Mouse (Mus musculus): Measurements from ENCODE around the gene 9830107B12Rik. TPM values are rescaled to one million over a fixed set of nuclear protein-coding genes. Genes with fewer than 3 reads are reported as not detected.

The 9830107B12Rik gene
- polyA plus RNA-seq, 1 experiment from 2014 or later = not detected

DNA sequence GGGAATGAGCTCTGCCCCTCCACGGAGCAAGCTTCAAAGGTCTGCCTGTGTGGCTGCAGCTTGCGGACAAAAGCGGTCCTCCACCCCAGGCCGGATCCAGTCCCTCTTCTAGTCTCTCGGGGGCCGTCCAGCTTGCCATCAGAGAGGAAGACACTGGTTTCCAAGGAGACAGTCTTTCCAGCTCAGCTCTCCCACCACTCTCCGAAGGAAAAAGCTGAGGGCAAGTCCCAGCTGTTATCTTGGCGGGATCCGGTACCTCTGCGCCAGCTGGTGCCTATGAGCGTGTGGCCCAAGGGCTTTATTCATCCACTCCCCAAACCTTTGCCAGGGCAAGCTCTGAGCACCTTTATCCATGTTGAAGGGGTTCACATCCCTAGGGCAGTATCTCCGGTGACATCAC lies 55.8 kb downstream of the 9830107B12Rik start:
- Histone ChIP-seq H3K27ac (no peak overlapping the region), H3K4me2 (no peak overlapping the region)
- WGBS = 37% methylated on average over 12 of the region's 12 CpGs

DNA sequence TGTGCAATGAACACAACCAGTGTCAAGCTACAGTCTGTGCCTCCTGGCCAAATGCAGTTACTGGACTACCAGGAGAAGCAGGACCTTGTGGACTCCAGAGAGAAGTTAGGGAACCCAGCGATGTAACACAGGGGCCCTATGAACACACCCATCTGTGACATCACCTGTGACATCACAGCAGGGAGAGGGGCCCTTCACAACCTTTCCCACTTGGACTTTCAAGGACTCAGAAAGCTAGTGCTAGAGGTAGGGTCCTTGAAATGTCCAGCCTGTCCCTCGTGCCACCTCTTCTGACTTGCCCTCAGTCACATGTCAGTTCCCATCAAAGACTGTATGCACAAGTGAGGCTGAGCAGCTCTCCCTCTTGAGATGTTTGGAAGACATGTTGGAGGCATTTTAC lies 56.6 kb downstream of the 9830107B12Rik start:
- Histone ChIP-seq H3K9ac (no peak overlapping the region), H3K27me3 (peaks cover 23% of the 10 kb centered on the region), H3K4me3 (no peak overlapping the region), H3K4me1 (replicated peaks) (peaks cover 5% of the 10 kb centered on the region), H3K4me2 (no peak overlapping the region), H3K27ac (no peak overlapping the region), H3K36me3 (no peaks in the 10 kb centered on the region), H3K9me3 (0 out of 2 replicates have a peak, but pooled peaks cover 3% of the 10 kb centered on the region)
- WGBS = 82% methylated on average over 2 of the region's 2 CpGs
- no peak for ATAC-seq (ENCODE audit: low FRiP score)

More for the DNA sequence above, 55.8 kb downstream of the 9830107B12Rik start:
- H3K9ac ChIP-seq = no peak overlapping the region
- ATAC-seq (ENCODE audit: low FRiP score) = no peak
- H3K4me3 ChIP-seq = no peak overlapping the region
- 0 out of 2 replicates have a peak, but pooled peaks cover 3% of the 10 kb centered on the region for H3K9me3 ChIP-seq
- H3K27me3 ChIP-seq = peaks cover 31% of the 10 kb centered on the region
- peaks cover 9% of the 10 kb centered on the region for H3K4me1 ChIP-seq (replicated peaks)
- no peaks in the 10 kb centered on the region for H3K36me3 ChIP-seq

DNA sequence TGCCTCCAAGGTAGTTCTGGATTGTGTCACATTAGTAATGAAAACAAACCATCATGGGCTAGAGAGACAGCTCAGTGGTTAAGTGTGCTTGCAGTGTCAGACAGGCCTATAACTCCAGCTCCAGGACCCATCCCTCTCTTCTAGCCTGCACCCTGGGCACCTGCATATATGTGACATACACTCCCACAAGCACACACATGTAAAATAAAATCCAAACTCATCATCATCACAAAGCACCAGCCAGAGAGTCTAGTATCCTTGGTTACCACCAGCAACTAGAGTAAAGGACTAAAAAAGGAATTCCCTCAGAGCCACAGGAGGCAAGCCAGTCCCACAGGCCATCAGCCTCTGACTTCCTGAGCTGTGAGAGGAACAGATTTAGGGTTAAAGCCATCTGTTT lies 57.0 kb downstream of the 9830107B12Rik start, which contains the start of gene 1700067P10Rik:
Gene 1700067P10Rik (plus strand): TSS at position 301 of the 400 bp plus-strand sequence.
- peaks cover 19% of the 10 kb centered on the region for H3K27me3 ChIP-seq
- no peak for ATAC-seq (ENCODE audit: low FRiP score)
- 0 out of 2 replicates have a peak, but pooled peaks cover 3% of the 10 kb centered on the region for H3K9me3 ChIP-seq

DNA sequence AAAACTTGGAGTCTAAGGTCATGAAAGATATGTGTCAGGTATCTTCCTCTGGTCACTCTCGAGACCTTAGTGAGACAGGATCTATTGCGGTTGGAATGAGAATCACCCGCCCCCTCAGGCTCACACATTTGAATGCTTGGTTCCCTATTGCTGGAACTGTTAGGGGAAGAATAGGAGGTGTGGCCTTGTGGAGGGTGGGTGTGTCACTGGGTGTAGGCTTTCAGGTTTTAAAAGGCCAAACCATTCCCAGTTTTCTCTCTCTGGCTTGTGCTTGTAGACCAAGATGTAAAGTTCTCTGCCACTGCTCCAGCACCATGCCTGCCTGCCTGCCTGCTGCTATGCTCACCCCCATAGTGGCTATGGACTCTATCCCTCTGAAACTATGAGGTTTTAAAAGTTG lies 65.4 kb downstream of the 9830107B12Rik start:
- Histone ChIP-seq H3K4me3 (no peak overlapping the region), H3K9me3 (no peaks in the 10 kb centered on the region), H3K9ac (no peak overlapping the region), H3K4me2 (no peak overlapping the region), H3K27ac (no peak overlapping the region), H3K36me3 (no peaks in the 10 kb centered on the region), H3K27me3 (no peaks in the 10 kb centered on the region), H3K4me1 (replicated peaks) (no peaks in the 10 kb centered on the region)
- no peak for ATAC-seq (ENCODE audit: low FRiP score)
- 41% methylated on average over 3 of the region's 3 CpGs for WGBS

More for the DNA sequence above, 57.0 kb downstream of the 9830107B12Rik start, which contains the start of gene 1700067P10Rik:
- Histone ChIP-seq H3K4me3 (no peak within 1 kb of the TSS), H3K36me3 (no peaks in the 10 kb centered on the region), H3K9ac (no peak within 1 kb of the TSS), H3K4me1 (replicated peaks) (peaks cover 5% of the 10 kb centered on the region), H3K4me2 (no peak within 1 kb of the TSS), H3K27ac (no peak within 1 kb of the TSS)

Other genes starting within 250 kb of the 9830107B12Rik start
- gene Foxp4, start 221.6 kb downstream of the 9830107B12Rik start, polyA plus RNA-seq (2015; fragmentation: Nextera tagmentation; extraction: Ambion mirVana) = 19.6 and 19.9 TPM in 2 replicates
- gene 1700122O11Rik, start 108.0 kb downstream of the 9830107B12Rik start, polyA plus RNA-seq (2015; fragmentation: Nextera tagmentation; extraction: Ambion mirVana) = not detected in 2 replicates
- 0.21 TPM in 1 of 2 replicates, not detected in the other for gene 1700067P10Rik, start 56.9 kb downstream of the 9830107B12Rik start, polyA plus RNA-seq (2015; fragmentation: Nextera tagmentation; extraction: Ambion mirVana)
- 0.21 TPM in 1 of 2 replicates, not detected in the other for gene A530064D06Rik, start 21.0 kb upstream of the 9830107B12Rik start, polyA plus RNA-seq (2015; fragmentation: Nextera tagmentation; extraction: Ambion mirVana)
- gene Trem1, start 86.5 kb upstream of the 9830107B12Rik start, polyA plus RNA-seq (2015; fragmentation: Nextera tagmentation; extraction: Ambion mirVana) = not detected in 2 replicates
- gene Trem3, start 101.5 kb upstream of the 9830107B12Rik start, polyA plus RNA-seq (2015; fragmentation: Nextera tagmentation; extraction: Ambion mirVana) = not detected in 2 replicates
- gene Treml4, start 118.0 kb upstream of the 9830107B12Rik start, polyA plus RNA-seq (2015; fragmentation: Nextera tagmentation; extraction: Ambion mirVana) = not detected in 2 replicates
- gene Treml2, start 153.2 kb upstream of the 9830107B12Rik start, polyA plus RNA-seq (2015; fragmentation: Nextera tagmentation; extraction: Ambion mirVana) = 0.14 and 0.17 TPM in 2 replicates
- 0.14 and 0.35 TPM in 2 replicates for gene B430306N03Rik, start 169.9 kb upstream of the 9830107B12Rik start, polyA plus RNA-seq (2015; fragmentation: Nextera tagmentation; extraction: Ambion mirVana)
- 4.8 and 5.9 TPM in 2 replicates for gene Trem2, start 200.1 kb upstream of the 9830107B12Rik start, polyA plus RNA-seq (2015; fragmentation: Nextera tagmentation; extraction: Ambion mirVana)
- gene Treml1, start 213.6 kb upstream of the 9830107B12Rik start, polyA plus RNA-seq (2015; fragmentation: Nextera tagmentation; extraction: Ambion mirVana) = 0.74 and 1.00 TPM in 2 replicates

All from hindbrain, embryonic 13.5 days (tissue).